Mouse (Mus musculus): ENCODE measurements around the gene Eddm3b. TPM values are rescaled to one million over a fixed set of nuclear protein-coding genes. Genes with fewer than 3 reads are reported as not detected.
A peak's percentile ranks its signal among the peaks of the same experiment; 100 is the strongest.

Eddm3b gene
- total and polyA plus RNA-seq, 3 experiments: not detected

- H3K36me3 ChIP-seq (replicated peaks in 1 of 2; ENCODE audit: control insufficient read depth in 1 of 2, insufficient read depth in 1 of 2, low read length in 1 of 2): no peaks in the 10 kb centered on the region
- in situ Hi-C loops (cut with MboI; ENCODE audit: low pct_ligation_motif_present, low pct_unique_long_range_greater_than_20kb, low sequenced_read_pairs): loop anchor here (10.0 kb wide), 1 partner anchor 65 kb away; no protein-coding TSS in a partner anchor
- H3K27ac ChIP-seq (ENCODE audit: insufficient read depth, low read depth): peak overlapping the region; percentile 88
- dilution Hi-C loops (cut with MboI; ENCODE audit: extremely low pct_ligation_motif_present, extremely low pct_unique_long_range_greater_than_20kb, low sequenced_read_pairs): no loop called here
- no peak for TF ChIP-seq USF2 (conservative IDR thresholded peaks at IDR 0.05; ENCODE audit: low read depth, low read length)
- peak; percentile 56; the same call in 1 of the 2 replicates for TF ChIP-seq MEF2A (IDR thresholded peaks at IDR 0.05; ENCODE audit: borderline replicate concordance, low read depth, low read length)
- 0 out of 2 replicates have a peak, but pooled peaks have one; percentile 6 for TF ChIP-seq EP300 (IDR thresholded peaks at IDR 0.05; ENCODE audit: low read length)
- TF ChIP-seq ZNF384 (IDR thresholded peaks at IDR 0.05; ENCODE audit: low read depth, low read length): peak; percentile 98
- H3K4me1 ChIP-seq (ENCODE audit: control insufficient read depth in 1 of 2, insufficient read depth in 2 of 2): peaks cover 3 to 28% of the 10 kb centered on the region in 2 experiments; a peak in 3 of 4 replicates
- no peaks in the 10 kb centered on the region for H3K27me3 ChIP-seq (replicated peaks)
- no peaks in the 10 kb centered on the region for H3K79me2 ChIP-seq (replicated peaks; ENCODE audit: control insufficient read depth, extremely low read depth, insufficient read depth, poor library complexity, severe bottlenecking)
- peak overlapping the region; percentile 71 for H3K9ac ChIP-seq (ENCODE audit: insufficient read depth, low read depth)
- DNase-seq (ENCODE audit: extremely low read depth): no peak
- no peaks in the 10 kb centered on the region for H3K9me3 ChIP-seq (replicated peaks; ENCODE audit: low read length)
- peak overlapping the region; percentile 66 to 94 (median 90) for H3K4me3 ChIP-seq (replicated peaks in 1 of 3; ENCODE audit: low read depth in 2 of 3, low read length in 2 of 3, poor library complexity in 1 of 3)
- peak overlapping the region; percentile 32; the same call in 1 of the 2 replicates for H3K4me2 ChIP-seq (ENCODE audit: insufficient read depth, low read depth, poor library complexity, severe bottlenecking)
Observed at GRCm38 (mm10) chr14:51089674-51090076, 24.6 kb upstream of the Eddm3b start.

- H3K9ac ChIP-seq (ENCODE audit: insufficient read depth, low read depth): peak overlapping the region; percentile 77
- H3K27ac ChIP-seq (ENCODE audit: insufficient read depth, low read depth): peak overlapping the region; percentile 88
- H3K9me3 ChIP-seq (replicated peaks; ENCODE audit: low read length): no peaks in the 10 kb centered on the region
- peak; percentile 91 for DNase-seq (ENCODE audit: extremely low read depth)
- dilution Hi-C loops (cut with MboI; ENCODE audit: extremely low pct_ligation_motif_present, extremely low pct_unique_long_range_greater_than_20kb, low sequenced_read_pairs) (no loop called here), in situ Hi-C loops (cut with MboI; ENCODE audit: low pct_ligation_motif_present, low pct_unique_long_range_greater_than_20kb, low sequenced_read_pairs) (loop anchor here (10.0 kb wide), 1 partner anchor 65 kb away; no protein-coding TSS in a partner anchor)
- H3K4me2 ChIP-seq (ENCODE audit: insufficient read depth, low read depth, poor library complexity, severe bottlenecking): peak overlapping the region; percentile 67; the same call in 1 of the 2 replicates
- peak overlapping the region; percentile 66 to 94 (median 90) for H3K4me3 ChIP-seq (replicated peaks in 1 of 3; ENCODE audit: low read depth in 2 of 3, low read length in 2 of 3, poor library complexity in 1 of 3)
- peaks cover 3 to 29% of the 10 kb centered on the region in 2 experiments; a peak in 3 of 4 replicates for H3K4me1 ChIP-seq (ENCODE audit: control insufficient read depth in 1 of 2, insufficient read depth in 2 of 2)
- H3K36me3 ChIP-seq (replicated peaks in 1 of 2; ENCODE audit: control insufficient read depth in 1 of 2, insufficient read depth in 1 of 2, low read length in 1 of 2): no peaks in the 10 kb centered on the region
- H3K27me3 ChIP-seq (replicated peaks): no peaks in the 10 kb centered on the region
- H3K79me2 ChIP-seq (replicated peaks; ENCODE audit: control insufficient read depth, extremely low read depth, insufficient read depth, poor library complexity, severe bottlenecking): no peaks in the 10 kb centered on the region
- TF ChIP-seq E2F4 (IDR thresholded peaks at IDR 0.05; ENCODE audit: insufficient replicate concordance, low read depth, low read length): 0 out of 2 replicates have a peak, but pooled peaks have one; percentile 85
- no peak for TF ChIP-seq PAX5 (IDR thresholded peaks at IDR 0.05; ENCODE audit: low read length)
- TF ChIP-seq CHD1 (IDR thresholded peaks at IDR 0.05; ENCODE audit: low read depth, low read length): peak; percentile 92
- TF ChIP-seq SIN3A (IDR thresholded peaks at IDR 0.05; ENCODE audit: low read length): peak; percentile 96; the same call in 1 of the 2 replicates
- TF ChIP-seq CHD2 (IDR thresholded peaks at IDR 0.05; ENCODE audit: low read length): no peak
- TF ChIP-seq HCFC1 (IDR thresholded peaks at IDR 0.05; ENCODE audit: low read depth, low read length): peak; percentile 26; the same call in 1 of the 2 replicates
- no peak for TF ChIP-seq ETS1 (conservative IDR thresholded peaks at IDR 0.05; ENCODE audit: low read depth, low read length)
- no peak for TF ChIP-seq ZKSCAN1 (IDR thresholded peaks at IDR 0.05; ENCODE audit: borderline replicate concordance, low read depth, low read length)
- TF ChIP-seq MXI1 (IDR thresholded peaks at IDR 0.05; ENCODE audit: low read depth, low read length): peak; percentile 39; the same call in 1 of the 2 replicates
- no peak for TF ChIP-seq POLR2A (IDR thresholded peaks at IDR 0.05; ENCODE audit: low read depth, low read length)
- TF ChIP-seq JUN (IDR thresholded peaks at IDR 0.05; ENCODE audit: insufficient read depth, low read depth, low read length): no peak
- TF ChIP-seq EP300 (IDR thresholded peaks at IDR 0.05; ENCODE audit: low read length): no peak
- no peak for TF ChIP-seq USF1 (IDR thresholded peaks at IDR 0.05; ENCODE audit: low read depth, low read length)
- TF ChIP-seq TBP (conservative IDR thresholded peaks at IDR 0.05; ENCODE audit: low read depth, low read length): peak; percentile 100
- no peak for TF ChIP-seq JUND (conservative IDR thresholded peaks at IDR 0.05; ENCODE audit: low read depth, low read length)
- TF ChIP-seq NELFE (IDR thresholded peaks at IDR 0.05; ENCODE audit: low read depth, low read length): 0 out of 2 replicates have a peak, but pooled peaks have one; percentile 11
- TF ChIP-seq TCF12 (IDR thresholded peaks at IDR 0.05; ENCODE audit: low read depth, low read length): no peak
- 0 out of 2 replicates have a peak, but pooled peaks have one; percentile 56 for TF ChIP-seq MAZ (IDR thresholded peaks at IDR 0.05; ENCODE audit: low read depth, low read length)
- no peak for TF ChIP-seq USF2 (conservative IDR thresholded peaks at IDR 0.05; ENCODE audit: low read depth, low read length)
- TF ChIP-seq SMC3 (IDR thresholded peaks at IDR 0.05; ENCODE audit: low read depth, low read length): no peak
- no peak for TF ChIP-seq RAD21 (IDR thresholded peaks at IDR 0.05; ENCODE audit: low read depth, low read length)
- TF ChIP-seq ELF1 (IDR thresholded peaks at IDR 0.05; ENCODE audit: low read depth, low read length): peak; percentile 97
- no peak for TF ChIP-seq GABPA (IDR thresholded peaks at IDR 0.05; ENCODE audit: insufficient replicate concordance, low read depth, low read length)
- TF ChIP-seq NRF1 (IDR thresholded peaks at IDR 0.05; ENCODE audit: low read depth, low read length): peak; percentile 55; the same call in 1 of the 2 replicates
- no peak for TF ChIP-seq ZMIZ1 (IDR thresholded peaks at IDR 0.05; ENCODE audit: low read depth, low read length)
- TF ChIP-seq UBTF (IDR thresholded peaks at IDR 0.05; ENCODE audit: low read depth, low read length): no peak
- TF ChIP-seq IRF4 (IDR thresholded peaks at IDR 0.05; ENCODE audit: low read depth, low read length): peak; percentile 71
- TF ChIP-seq MEF2A (IDR thresholded peaks at IDR 0.05; ENCODE audit: borderline replicate concordance, low read depth, low read length): no peak
Observed at GRCm38 (mm10) chr14:51090077-51090781, 24.0 kb upstream of the Eddm3b start.
